Mouse (Mus musculus) intestine, postnatal 0 days (tissue): ENCODE measurements around the gene Gjc3. TPM values are rescaled to one million over a fixed set of nuclear protein-coding genes. Genes with fewer than 3 reads are reported as not detected.

Source experiments
- ATAC-seq: fragments of 200-750 bp; cut with Nextera tagmentation; 2 replicates; pipeline ENCODE4 v1.8.0; 2017; ENCODE audit warnings: mild to moderate bottlenecking, moderate TSS enrichment, moderate library complexity
- H3K27ac ChIP-seq: fragments of 300-500 bp; sonication (generic); 2 replicates; pipeline ENCODE4 v1.5.1; 2014; ENCODE audit warnings: mild to moderate bottlenecking, low read depth, low read length, moderate library complexity
- H3K27me3 ChIP-seq: fragments of 300-500 bp; sonication (generic); replicated peaks from 2 replicates; pipeline ENCODE4 v1.6.1; 2014; ENCODE audit warnings: low read length, mixed read lengths; ENCODE audit not compliant: control insufficient read depth, insufficient read depth
- H3K36me3 ChIP-seq: fragments of 300-500 bp; sonication (generic); 2 replicates; pipeline ENCODE4 v1.6.1; 2014; ENCODE audit warnings: mild to moderate bottlenecking, moderate library complexity; ENCODE audit not compliant: control insufficient read depth, insufficient read depth
- H3K4me1 ChIP-seq: fragments of 300-500 bp; sonication (generic); replicated peaks from 2 replicates; pipeline ENCODE4 v1.6.1; 2014; ENCODE audit warnings: antibody characterized with exemption, low read length, mixed read lengths; ENCODE audit not compliant: control insufficient read depth, insufficient read depth
- H3K4me2 ChIP-seq: fragments of 300-500 bp; sonication (generic); replicated peaks from 2 replicates; pipeline ENCODE4 v1.6.1; 2014; ENCODE audit warnings: low read depth, mild to moderate bottlenecking, moderate library complexity
- H3K4me3 ChIP-seq: fragments of 300-500 bp; sonication (generic); 2 replicates; pipeline ENCODE4 v1.5.1; 2014; ENCODE audit warnings: low read depth, low read length
- H3K9ac ChIP-seq: fragments of 300-500 bp; sonication (generic); 2 replicates; pipeline ENCODE4 v1.6.1; 2014; ENCODE audit warnings: mild to moderate bottlenecking, low read depth, low read length
- H3K9me3 ChIP-seq: fragments of 300-500 bp; sonication (generic); 2 replicates; pipeline ENCODE4 v1.6.1; 2016; ENCODE audit warnings: mixed run types; ENCODE audit not compliant: control insufficient read depth
- CTCF ChIP-seq: sonication (generic); IDR thresholded peaks from 2 replicates; pipeline ENCODE4 v1.5.1; 2016; ENCODE audit warnings: low read depth, mild to moderate bottlenecking, control low read depth, antibody characterized with exemption, moderate library complexity
- WGBS: fragments of 180-500 bp; shearing (Covaris S2); extraction: QIAGEN DNeasy Blood & Tissue Kit; methylation state at CpG from one replicate; pipeline ENCODE4 v1.1.7; 2014; 5-methylcytosine and 5-hydroxymethylcytosine counted together
- polyA plus RNA-seq: library from polyadenylated mRNA; unstranded; fragments of >200 nt; fragmentation: Nextera tagmentation; extraction: Ambion mirVana; gene quantifications from 2 replicates; pipeline ENCODE4 v1.2.1, GENCODE M21; 2015

Gene Gjc3
- 0.69 and 1.0 TPM in 2 replicates for polyA plus RNA-seq

GRCm38 (mm10) chr5:137962945-137963344, at the start of gene Gjc3:
Gene Gjc3, minus strand, starts transcription at chr5:137963098.
- no peak within 1 kb of the TSS for H3K9ac ChIP-seq
- H3K4me2 ChIP-seq: no peak within 1 kb of the TSS
- ATAC-seq: no peak
- no peaks in the 10 kb centered on the region for H3K9me3 ChIP-seq
- no peak for TF ChIP-seq CTCF
- no peak within 1 kb of the TSS for H3K27ac ChIP-seq
- H3K4me1 ChIP-seq: no peaks in the 10 kb centered on the region
- H3K27me3 ChIP-seq: no peaks in the 10 kb centered on the region
- WGBS: 79% methylated on average over 8 of the region's 8 CpGs
- H3K4me3 ChIP-seq: no peak within 1 kb of the TSS
- no peaks in the 10 kb centered on the region for H3K36me3 ChIP-seq

DNA sequence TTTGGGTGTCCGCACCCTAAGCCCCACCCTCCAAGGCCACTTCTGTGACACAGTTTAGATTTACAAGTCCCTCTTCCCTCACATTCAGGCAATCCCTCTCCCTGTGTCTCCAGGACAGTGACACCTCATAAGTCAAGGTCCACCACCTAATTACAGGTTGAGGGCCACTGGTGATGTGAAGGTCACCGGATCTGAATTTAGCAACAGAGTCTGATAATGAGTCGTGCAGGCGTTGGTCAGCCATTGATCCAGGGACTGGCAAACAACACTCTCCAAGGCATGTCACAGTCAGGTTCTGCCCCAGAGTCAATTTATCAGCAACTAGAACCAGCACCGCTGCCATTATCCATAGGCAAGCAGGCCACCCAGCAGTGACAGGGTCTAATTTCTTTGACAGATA, 49.5 kb upstream of the Gjc3 start:
- Histone ChIP-seq H3K4me1 (no peaks in the 10 kb centered on the region), H3K36me3 (no peaks in the 10 kb centered on the region), H3K27me3 (no peaks in the 10 kb centered on the region), H3K4me3 (no peak overlapping the region), H3K4me2 (no peak overlapping the region), H3K27ac (no peak overlapping the region), H3K9ac (no peak overlapping the region), H3K9me3 (no peaks in the 10 kb centered on the region)
- ATAC-seq: no peak
- no peak for TF ChIP-seq CTCF
- WGBS: 75% methylated on average over 5 of the region's 5 CpGs

DNA sequence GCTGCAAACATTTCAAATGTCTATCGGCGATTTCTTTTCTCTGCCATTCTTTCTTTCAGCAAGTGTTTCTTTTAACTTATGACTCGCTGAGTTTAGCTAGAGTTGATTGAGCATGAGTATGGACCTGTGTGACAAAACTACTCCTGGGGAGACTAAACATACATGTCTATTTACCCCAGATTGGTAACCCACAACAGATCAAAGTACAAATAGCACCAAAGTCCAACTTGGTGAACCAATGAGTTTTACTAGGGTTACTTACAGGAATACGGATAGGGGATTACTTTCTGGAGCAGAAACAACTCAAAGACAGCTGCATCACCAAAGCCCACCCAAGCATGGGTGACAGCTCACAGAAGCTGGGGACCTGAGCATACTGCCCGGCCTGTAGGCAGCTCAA, 46.5 kb upstream of the Gjc3 start:
- Histone ChIP-seq H3K36me3 (no peaks in the 10 kb centered on the region), H3K27ac (no peak overlapping the region), H3K4me3 (no peak overlapping the region), H3K4me2 (no peak overlapping the region), H3K9me3 (no peaks in the 10 kb centered on the region), H3K27me3 (no peaks in the 10 kb centered on the region), H3K4me1 (no peaks in the 10 kb centered on the region), H3K9ac (no peak overlapping the region)
- no peak for TF ChIP-seq CTCF
- 81% methylated on average over 5 of the region's 5 CpGs for WGBS
- ATAC-seq: no peak

- Histone ChIP-seq H3K9me3 (no peaks in the 10 kb centered on the region), H3K9ac (no peak overlapping the region), H3K4me3 (no peak overlapping the region), H3K27me3 (no peaks in the 10 kb centered on the region), H3K4me1 (no peaks in the 10 kb centered on the region), H3K4me2 (no peak overlapping the region), H3K36me3 (no peaks in the 10 kb centered on the region), H3K27ac (no peak overlapping the region)
- ATAC-seq: no peak
- 83% methylated on average over 1 of the region's 1 CpGs for WGBS
- no peak for TF ChIP-seq CTCF
These were observed 23.5 kb upstream of the Gjc3 start for GRCm38 (mm10) chr5:137986351-137986750.

GRCm38 (mm10) chr5:137981300-137981699, 18.4 kb upstream of the Gjc3 start, which contains the start of gene Azgp1:
Gene Azgp1, plus strand, starts transcription at chr5:137981520.
- H3K9ac ChIP-seq: no peak within 1 kb of the TSS
- H3K9me3 ChIP-seq: no peaks in the 10 kb centered on the region
- no peak for ATAC-seq
- no peaks in the 10 kb centered on the region for H3K4me1 ChIP-seq
- H3K27ac ChIP-seq: no peak within 1 kb of the TSS
- 56% methylated on average over 4 of the region's 4 CpGs for WGBS
- no peaks in the 10 kb centered on the region for H3K27me3 ChIP-seq
- no peak within 1 kb of the TSS for H3K4me2 ChIP-seq
- no peak within 1 kb of the TSS for H3K4me3 ChIP-seq
- no peaks in the 10 kb centered on the region for H3K36me3 ChIP-seq
- no peak for TF ChIP-seq CTCF

GRCm38 (mm10) chr5:137979081-137979480, 16.2 kb upstream of the Gjc3 start:
- ATAC-seq: no peak
- TF ChIP-seq CTCF: no peak
- no peaks in the 10 kb centered on the region for H3K36me3 ChIP-seq
- H3K27me3 ChIP-seq: no peaks in the 10 kb centered on the region
- H3K27ac ChIP-seq: no peak overlapping the region
- WGBS: 75% methylated on average over 2 of the region's 2 CpGs
- H3K9me3 ChIP-seq: no peaks in the 10 kb centered on the region
- no peak overlapping the region for H3K9ac ChIP-seq
- H3K4me2 ChIP-seq: no peak overlapping the region
- H3K4me1 ChIP-seq: no peaks in the 10 kb centered on the region
- no peak overlapping the region for H3K4me3 ChIP-seq

DNA sequence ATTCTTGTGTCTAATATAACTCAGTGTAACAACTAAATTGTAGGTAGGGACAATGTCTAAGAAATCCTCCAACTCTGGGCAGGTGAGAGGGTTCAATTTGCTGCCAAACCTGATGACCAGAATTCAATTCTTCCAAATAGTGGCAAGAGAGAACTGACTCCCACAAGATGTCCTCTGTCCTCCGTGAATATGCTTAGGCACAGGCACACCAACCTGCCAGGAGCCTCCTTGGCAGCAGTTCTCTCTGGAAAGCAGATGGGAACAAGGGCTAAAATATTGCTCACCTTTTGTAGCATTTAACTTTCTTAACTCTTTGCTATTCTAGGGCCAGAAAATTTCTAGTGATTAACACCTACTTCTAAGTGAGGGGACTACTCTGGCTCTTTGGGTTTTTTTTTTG, 14.4 kb upstream of the Gjc3 start:
- Histone ChIP-seq H3K27me3 (no peaks in the 10 kb centered on the region), H3K9me3 (no peaks in the 10 kb centered on the region), H3K4me3 (no peak overlapping the region), H3K27ac (no peak overlapping the region), H3K9ac (no peak overlapping the region), H3K4me1 (no peaks in the 10 kb centered on the region), H3K36me3 (no peaks in the 10 kb centered on the region), H3K4me2 (no peak overlapping the region)
- WGBS: 44% methylated on average over 1 of the region's 1 CpGs
- no peak for ATAC-seq
- TF ChIP-seq CTCF: no peak
